Mouse (Mus musculus): ENCODE measurements at regions not wholly inside any gene's neighbourhood (a gene's known extent, or its start where the extent isn't known, plus 50 kb on each side); places are given as distances from the start of the nearest gene placed in this dataset.

DNA sequence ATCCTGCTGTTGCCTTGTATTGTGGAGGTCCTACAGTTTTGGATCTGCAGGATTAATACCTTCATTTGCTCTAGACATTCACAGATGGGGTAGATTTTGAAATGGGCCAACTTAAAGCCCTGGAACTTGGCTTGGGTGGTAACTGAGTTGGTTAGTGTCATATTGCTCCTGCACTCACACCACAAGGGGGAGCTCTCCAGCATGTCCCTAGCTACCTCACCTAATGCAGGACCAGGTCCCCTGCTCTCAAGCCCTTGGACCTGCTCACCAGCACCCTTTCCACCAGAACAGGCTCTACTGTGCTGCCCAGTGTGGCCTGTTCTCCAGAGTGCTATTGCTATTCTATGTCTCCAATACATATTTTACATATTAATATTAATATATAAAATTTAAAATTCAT is 937.8 kb upstream of the Ctnnd2 start:
- TF ChIP-seq CTCF (IDR thresholded peaks at IDR 0.05; ENCODE audit: low read depth, low read length) (peak; percentile 58), POLR2A (IDR thresholded peaks at IDR 0.05; ENCODE audit: insufficient read depth, low read length) (no peak)

Data from ES-Bruce4 (cell line).